Mouse (Mus musculus) kidney, postnatal 14 days (tissue): ENCODE data around the gene Notch1.

Source experiments
- DNase-seq: peaks from one replicate; pipeline ENCODE4 v3.0.0; 2022; ENCODE audit warnings: mixed read lengths

The Notch1 gene

DNA sequence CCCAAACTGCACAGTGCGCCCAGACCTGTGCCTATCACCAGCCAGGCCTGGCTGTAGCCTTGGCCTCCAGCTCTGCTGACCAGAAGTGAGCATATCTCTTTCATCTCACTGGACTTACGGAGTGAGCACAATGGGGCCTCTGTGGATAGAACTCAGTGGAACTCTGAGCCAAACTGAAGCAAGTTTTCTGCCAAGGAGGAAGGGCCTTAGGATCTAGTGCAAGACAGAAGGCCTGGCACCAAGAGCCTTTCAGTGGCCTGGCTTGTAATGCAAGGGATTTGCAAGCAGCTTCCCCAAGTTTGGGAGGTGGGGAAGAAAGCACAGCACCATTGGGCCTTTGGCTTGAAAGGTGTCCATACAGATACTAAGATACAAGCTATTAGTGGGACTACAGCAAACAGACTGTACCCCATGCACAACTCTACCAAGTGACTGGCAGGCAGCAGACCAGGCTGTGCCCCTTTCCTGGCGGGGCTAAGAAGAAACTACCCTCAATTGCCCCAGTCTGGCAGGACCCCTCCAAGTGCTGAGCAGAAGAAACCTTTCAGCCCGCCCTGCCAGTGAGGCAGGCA, 16.4 kb downstream of the Notch1 start:
- peak; percentile 29 for DNase-seq

DNA sequence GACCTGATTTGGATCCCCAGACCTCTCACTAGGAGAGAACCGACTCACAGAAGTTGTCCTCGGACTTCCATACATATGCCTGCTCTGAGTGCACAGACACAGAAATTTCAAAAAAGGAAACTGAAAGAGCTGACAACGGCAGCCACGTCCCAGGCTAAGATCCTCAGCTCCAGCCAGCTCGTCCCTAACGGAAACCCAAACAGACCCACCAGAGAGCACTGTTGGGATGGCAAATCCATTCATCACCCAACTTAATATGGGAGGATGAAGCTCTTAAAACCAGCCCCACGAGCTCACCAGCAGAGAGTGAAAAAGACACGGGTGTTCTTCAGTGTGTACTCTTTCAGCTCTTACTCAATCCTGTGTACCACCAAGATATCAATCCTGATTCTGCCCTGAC, 17.8 kb downstream of the Notch1 start:
- peak; percentile 10 for DNase-seq

DNA sequence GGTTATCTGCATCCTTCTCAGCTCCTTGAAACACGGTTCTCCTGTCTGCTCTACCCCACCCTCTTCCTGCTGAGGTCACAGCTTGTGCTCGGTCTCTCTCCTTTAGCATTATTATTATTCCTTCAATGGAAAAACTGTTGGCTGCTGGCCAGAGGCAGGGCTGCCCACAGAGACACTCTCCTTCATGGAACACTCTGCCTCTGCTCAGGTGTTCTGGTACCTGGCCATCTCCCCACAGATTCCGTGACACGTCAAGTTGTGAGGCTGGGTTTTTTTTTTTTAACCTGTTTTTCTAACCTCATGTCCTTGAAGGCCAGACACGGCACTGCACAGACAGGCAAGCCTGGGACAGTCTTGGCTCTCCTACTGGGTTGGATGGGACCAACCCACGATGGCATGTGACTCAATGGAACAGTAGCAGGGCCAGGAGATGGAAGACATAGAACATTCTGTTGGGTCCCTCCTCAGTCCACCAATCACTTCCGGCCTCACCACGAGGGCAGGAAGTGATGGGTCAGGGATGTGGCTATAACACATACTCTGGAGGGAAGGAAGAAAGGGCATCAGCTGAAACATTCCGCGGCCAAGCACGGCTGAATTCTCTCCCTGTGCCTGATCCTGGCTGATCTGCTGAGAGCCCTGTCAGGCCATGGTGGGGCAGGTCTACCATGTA, 18.5 kb downstream of the Notch1 start:
- peak; percentile 66 for DNase-seq

- DNase-seq, result no peak
Observed at GRCm38 (mm10) chr2:26496451-26496850, 20.0 kb downstream of the Notch1 start.

- DNase-seq, result no peak
Observed at GRCm38 (mm10) chr2:26495701-26496100, 20.8 kb downstream of the Notch1 start.

GRCm38 (mm10) chr2:26494991-26495390, 21.5 kb downstream of the Notch1 start:
- no peak for DNase-seq

DNA sequence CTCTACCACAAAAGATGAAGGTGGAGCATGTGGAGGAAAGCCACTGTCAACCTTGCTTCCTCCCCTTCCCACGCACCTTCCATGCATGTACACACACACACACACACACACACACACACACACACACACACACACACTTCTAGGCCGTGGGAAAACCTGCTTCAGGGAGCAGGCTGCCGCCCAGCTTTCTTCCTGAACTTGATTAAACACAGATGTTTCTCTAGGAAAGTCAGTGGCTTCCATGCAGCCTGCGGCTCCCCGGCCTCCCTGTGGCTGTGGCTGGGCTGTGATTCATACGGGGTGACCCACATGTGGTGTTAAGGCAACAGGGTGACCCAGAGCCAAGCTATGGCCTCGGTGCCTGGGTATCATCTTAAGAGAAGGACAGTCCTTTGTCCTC, 22.1 kb downstream of the Notch1 start:
- no peak for DNase-seq

DNA sequence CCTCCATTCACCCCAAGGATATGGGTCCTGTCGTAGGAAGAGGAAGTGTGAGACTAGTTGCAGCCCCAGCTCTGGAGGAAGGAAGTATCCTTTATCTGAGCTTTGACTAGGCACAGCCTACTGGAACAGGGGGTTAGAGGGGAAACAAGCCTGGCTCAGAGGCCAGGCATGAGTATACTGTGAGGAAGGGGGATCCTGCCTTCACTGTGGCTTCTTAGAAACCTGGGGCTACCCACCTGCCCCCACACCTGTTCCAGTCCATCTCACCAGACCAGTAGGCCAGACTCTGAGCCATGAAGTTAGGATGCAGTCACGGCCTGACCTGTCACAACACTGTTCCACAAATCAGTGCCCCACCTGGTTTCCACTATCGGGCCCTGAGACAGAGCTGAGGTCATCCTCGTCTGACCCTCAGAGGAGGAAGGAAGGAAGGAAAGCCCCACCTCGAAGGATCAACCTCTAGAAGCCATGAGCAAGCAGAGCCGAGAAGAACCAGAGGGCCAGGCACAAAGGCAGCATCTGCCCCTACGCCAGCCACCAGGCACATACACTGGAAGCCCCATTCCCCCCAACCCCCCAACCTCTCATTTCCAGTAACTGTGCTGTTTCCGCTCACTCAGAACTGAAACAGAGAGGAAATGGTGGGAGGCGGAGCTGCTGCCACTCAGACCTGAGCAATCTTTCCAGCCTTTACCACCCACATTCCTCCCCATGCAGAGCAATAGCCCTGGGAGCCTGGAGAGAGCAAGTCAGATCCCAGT, 23.3 kb downstream of the Notch1 start:
- DNase-seq, result peak; percentile 71

DNA sequence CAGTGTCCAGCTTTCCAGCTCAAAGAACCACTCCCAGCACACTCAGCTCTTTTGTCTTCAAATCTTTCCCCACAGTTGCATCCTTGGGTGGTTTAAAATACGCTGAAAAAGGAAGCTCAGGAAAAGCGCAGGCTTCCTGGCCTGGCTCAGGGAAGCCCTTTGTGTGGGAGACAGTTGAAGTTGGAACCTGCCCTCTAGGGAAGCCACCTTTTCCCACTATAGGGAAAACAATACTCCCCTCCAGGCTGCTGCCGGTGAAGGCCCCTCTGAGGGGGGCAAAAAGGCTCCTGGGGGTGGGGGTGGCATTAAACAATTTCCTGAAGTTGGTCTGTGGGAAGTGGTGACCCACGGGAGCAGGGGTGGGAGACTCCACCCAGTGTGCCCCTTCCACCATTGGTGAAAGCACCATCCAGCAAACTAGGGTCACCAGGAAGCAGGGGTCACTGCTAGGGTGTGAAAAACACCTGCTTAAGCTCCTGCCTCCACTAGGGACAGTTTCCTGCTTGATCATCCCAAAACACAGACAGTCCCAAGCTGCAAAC, 25.6 kb downstream of the Notch1 start:
- DNase-seq, result peak; percentile 67

- DNase-seq, result no peak
Observed at GRCm38 (mm10) chr2:26488535-26489135, 27.8 kb downstream of the Notch1 start.

GRCm38 (mm10) chr2:26487322-26488021, 29.0 kb downstream of the Notch1 start:
- no peak for DNase-seq

DNA sequence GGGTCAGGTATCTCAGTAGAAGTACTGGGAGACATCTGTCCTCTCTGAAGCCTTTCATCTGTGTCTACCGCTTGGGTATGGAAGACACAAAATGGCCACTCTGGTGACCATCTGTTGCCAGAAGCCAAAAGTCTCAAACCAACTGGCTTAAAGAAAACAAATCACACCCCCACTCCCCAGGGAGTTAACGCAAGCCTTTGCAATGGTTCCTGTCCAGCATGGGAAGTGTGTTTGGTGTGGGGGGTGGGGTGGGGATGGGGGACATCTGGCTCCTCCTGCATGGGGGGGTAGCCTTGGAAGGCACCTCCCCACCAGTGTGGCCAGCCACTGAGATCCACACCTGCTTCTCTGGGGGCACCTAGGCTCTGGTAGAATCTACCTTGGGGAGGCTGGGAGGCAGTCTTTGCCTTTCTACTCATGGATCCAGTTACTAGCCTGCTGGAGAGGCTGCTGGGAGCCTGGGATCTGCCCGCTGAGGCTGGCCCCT, 29.6 kb downstream of the Notch1 start:
- DNase-seq, result no peak

- no peak for DNase-seq
Observed at GRCm38 (mm10) chr2:26486264-26486810, 30.1 kb downstream of the Notch1 start.

GRCm38 (mm10) chr2:26485710-26486109, 30.8 kb downstream of the Notch1 start:
- DNase-seq, result no peak

DNA sequence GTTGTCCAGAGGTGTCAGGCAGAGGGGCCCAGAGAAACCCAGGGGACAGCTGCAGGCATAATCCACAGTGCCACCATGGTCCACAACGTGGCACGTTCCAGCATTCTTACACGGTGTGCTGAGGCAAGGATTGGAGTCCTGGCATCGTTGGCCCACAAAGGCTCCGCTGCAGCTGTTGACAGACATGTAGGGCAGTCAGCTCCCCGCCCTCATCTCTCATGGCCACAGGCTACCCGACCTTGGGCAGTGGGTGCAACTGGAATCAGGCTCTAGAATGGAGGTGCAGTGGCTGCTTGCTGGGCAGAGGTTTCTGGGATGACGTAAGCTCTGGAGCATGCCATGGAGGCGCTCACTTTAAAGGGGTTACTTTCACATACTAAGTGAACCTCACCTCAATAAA, 31.2 kb downstream of the Notch1 start:
- DNase-seq, result no peak

DNA sequence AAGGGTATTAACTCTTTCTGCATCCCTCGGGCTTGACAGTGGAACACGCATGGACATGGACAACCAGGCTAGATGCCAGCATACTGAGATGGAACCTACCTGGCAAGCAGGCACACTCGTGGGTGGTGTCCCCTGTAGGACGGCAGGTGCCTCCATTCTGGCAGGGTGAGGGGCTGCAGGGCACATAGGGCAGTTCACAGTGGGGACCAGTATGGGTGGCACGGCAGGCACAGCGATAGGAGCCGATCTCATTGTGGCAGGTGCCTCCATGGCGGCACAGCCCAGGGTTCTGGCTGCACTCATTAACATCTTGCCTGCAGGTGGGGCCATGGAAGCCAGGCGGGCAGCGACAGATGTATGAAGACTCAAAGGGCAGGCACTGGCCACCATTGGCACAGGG, 32.3 kb downstream of the Notch1 start:
- DNase-seq, result no peak

DNA sequence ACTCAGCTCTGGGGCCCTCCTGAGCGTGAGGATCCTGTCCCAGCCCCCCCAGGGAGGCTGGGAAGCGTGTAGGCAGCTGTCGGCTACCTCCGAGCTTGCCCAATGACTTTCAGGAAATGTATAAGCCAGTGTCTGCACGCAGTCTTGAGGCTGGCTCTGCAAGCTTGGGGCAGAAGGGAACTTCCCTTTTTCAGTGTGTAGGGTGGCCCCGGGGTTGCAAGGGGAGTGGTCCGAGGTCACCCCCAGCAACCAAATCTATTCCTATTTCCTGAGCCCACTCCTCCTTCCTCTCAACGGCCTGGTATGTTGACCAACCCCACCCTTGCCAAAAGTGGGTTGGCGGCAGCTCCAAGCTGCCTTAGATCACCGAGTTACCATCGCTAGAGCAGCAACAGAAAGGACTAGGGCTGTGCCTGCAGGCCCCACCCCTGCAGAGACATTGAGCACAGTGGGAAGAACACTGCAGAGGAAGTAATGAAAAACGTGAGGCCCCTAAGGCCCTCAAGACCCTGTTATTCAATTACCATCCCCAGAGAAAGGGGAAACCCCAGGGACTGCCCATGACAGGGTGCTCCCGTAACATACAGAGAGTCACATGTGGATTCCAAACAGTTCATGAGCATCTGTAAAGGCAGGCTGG, 33.1 kb downstream of the Notch1 start:
- DNase-seq, result no peak

- no peak for DNase-seq
Observed at GRCm38 (mm10) chr2:26482824-26483223, 33.6 kb downstream of the Notch1 start.

- DNase-seq, result peak; percentile 92
Observed at GRCm38 (mm10) chr2:26481724-26482495, 34.6 kb downstream of the Notch1 start.

DNA sequence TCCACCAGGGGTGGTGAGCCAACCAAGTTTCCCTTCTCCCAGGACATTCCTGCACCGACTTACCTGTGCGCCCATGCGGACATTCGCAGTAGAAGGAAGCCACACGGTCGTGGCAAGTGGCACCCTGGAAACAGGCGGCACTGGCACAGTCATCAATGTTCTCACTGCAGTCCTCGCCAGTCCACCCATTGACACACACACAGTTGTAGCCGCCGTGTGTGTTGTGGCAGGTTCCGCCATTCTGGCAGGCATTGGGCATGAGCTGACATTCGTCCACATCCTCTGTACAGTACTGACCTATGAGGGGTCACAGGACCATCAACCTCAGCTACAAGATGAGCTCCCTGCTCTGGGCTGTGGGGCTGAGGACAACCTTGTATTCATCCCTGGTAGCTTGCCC, 35.6 kb downstream of the Notch1 start:
- no peak for DNase-seq

GRCm38 (mm10) chr2:26478685-26479205, 37.7 kb downstream of the Notch1 start:
- DNase-seq, result no peak
